Mouse (Mus musculus) frontal cortex, postnatal 36 days (tissue): Measurements from ENCODE around the gene Arhgef19.

Source experiments
- DNase-seq, 2 experiments: peaks; one replicate each; pipeline ENCODE4 v3.0.0; 2022; ENCODE audit warnings: low spot score in 2 of 2

Gene Arhgef19

GRCm38 (mm10) chr4:141284486-141284885, 45.2 kb downstream of the Arhgef19 start:
- DNase-seq, result no peak

DNA sequence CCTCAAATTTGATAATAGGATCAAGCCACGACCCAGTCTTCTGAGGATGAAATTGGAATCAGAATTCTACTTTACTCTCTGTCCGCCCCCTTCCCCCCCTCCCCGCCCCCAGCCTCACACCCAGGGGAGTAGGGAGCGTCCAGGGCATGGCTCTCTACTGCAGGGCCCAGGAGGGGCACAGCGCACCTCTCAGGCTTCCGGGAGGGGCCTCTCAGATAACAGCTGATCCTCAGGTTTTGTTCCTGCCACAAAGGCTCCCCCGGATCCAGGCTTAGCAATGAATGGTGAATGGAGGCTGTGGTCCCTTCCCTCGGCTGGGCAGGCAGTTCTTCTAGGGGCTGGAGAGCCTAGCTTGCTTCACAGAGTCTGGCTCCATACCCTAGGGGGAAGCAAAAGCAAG, 45.8 kb downstream of the Arhgef19 start:
- DNase-seq, result no peak

GRCm38 (mm10) chr4:141286860-141287517, 47.7 kb downstream of the Arhgef19 start:
- DNase-seq, result no peak

DNA sequence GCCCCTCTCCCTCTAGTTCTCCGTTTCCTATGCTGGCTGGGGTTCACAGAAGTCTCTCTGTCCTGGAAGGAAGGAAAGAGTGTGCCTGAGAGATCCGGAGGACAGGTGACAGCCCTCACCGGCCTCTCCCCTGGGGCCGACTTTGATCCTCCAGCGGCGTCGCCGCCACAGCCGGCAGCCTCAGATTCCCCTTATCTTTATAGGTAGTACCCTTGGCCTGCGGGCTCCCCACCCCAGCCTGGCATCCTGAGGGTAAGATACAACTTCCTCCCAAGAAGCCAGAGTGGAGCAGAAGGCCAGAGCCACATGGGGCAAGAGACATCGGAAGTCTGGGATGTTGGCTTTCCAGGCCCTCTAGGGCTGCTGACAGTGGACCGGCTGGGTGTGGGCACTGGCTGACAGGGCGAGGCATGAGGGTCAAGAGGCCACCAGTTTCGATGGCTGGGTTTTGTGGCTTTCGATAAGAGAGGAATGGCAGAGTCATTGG, 48.3 kb downstream of the Arhgef19 start:
- DNase-seq, result no peak

DNA sequence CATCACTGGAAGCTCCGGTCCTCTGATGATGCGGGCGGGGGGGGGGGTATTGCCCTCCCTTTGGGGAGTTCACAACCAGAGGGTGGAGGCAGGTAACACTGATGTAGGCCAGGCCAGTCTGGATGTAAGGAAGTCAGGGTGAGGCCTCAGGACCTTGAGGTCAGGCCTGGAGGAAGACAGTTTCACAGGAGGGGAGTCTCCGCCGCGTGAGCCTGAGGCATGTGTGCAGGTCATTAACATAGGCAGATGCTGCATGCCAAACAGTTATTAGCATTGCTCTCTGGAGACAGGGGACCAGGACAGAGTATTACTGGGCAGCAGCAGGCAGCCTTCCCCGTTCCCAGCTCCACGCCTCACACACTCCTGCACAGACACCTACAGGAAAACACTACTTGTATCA, 48.9 kb downstream of the Arhgef19 start:
- no peak for DNase-seq

DNA sequence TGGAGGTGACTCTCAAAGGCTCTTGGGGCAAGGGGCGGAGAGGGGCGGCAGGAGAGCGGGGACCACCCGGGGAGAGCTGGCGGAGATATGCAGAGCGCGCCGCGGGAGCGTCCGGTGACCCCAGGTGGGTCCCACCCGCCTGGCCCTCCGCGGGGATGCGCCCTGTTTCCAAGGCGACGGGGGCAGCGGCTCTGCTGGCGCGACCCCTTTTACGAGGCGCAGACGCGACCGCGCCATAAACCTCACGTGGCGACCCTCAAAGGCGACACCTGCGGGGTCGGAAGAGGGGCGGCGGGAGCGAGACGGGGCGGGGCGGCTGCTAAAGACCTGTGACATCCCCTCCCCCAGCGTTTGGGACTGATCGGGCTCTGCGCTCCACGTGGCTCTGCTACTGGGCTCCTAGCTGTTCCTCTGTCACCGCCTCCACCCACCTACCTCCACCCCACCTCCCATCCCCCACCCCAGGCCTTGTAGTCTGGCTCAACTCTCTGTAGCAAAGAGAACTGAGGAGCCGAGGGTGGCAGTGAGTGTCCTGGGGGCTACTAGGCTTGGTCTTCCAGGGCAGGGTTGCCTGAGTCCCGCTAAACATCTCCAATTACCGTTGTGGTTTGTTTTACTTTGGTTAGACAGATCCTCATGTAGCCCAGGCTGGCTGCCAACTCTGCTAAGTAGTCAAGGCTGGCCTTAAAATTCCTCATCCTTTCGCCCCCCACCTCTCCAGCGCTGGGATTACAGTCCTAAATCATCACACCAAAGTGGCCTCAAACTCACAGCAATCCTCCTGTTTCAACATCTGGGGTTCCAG, 52.5 kb downstream of the Arhgef19 start:
- no peak for DNase-seq

- no peak for DNase-seq
Measured at GRCm38 (mm10) chr4:141295774-141296186, 56.5 kb downstream of the Arhgef19 start.

DNA sequence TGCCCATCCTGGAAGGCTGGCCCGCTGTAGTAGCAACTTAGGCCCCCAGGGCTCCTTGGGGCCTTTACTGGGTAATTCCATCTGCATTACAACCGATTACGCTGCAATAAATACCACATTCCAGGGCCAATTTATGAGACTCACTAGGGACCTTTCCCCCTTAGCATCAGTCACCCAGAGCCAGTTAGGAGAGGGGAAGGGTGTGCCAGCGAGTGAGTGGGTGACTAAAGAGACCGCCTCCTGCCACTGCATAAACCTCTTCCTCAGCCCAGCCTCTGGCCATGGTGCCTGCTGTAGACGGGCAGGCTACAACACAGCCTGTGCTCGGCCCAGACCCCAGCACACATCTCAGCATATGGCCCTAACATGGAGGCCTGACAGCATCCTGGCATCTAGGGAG, 58.6 kb downstream of the Arhgef19 start:
- DNase-seq, result no peak

GRCm38 (mm10) chr4:141299356-141299755, 60.1 kb downstream of the Arhgef19 start:
- no peak for DNase-seq

DNA sequence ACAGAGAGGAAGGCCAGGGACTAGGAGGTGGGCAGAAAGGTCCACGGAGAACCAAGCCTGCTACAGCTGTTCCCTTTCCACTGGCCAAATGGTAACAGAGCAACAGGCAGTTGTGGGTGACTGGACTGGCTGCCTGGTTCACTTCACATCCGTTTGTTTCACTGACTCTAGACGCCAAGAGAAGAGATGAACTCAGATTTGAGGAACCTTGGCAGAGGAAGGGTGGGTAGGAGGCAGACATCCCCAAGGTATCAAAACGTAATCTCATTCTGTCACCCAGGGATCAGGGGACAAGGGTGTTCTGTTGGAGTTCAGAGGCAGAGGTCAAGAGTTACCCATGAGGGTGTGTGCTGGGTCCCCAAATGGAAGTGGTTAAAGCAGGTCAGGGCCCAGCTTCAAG, 60.9 kb downstream of the Arhgef19 start:
- DNase-seq, result no peak

DNA sequence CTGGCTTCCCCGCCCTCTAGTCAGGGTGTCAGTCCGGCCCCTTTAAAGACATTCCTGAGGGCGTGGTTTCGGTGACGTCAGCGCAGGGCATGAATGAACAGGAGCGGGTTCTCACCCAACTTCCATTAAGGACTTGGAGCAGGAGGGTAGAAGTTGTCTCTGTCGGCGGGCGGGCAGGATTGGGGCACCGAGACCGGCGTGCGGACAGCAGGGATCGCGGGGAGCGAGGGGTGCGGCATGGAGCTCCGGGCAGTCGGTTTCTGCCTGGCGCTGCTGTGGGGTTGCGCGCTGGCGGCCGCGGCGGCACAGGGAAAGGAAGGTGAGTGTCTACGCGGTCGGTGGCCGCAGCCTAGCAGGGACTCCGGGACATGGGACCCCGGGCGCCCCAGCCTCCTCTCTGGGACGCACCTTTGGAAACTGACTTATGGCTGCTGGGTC, 61.8 kb downstream of the Arhgef19 start, which contains the start of gene Epha2:
Gene Epha2, plus strand, starts transcription at position 125 of the 438 bp plus-strand sequence.
- peak; percentile 72 to 74 for DNase-seq

DNA sequence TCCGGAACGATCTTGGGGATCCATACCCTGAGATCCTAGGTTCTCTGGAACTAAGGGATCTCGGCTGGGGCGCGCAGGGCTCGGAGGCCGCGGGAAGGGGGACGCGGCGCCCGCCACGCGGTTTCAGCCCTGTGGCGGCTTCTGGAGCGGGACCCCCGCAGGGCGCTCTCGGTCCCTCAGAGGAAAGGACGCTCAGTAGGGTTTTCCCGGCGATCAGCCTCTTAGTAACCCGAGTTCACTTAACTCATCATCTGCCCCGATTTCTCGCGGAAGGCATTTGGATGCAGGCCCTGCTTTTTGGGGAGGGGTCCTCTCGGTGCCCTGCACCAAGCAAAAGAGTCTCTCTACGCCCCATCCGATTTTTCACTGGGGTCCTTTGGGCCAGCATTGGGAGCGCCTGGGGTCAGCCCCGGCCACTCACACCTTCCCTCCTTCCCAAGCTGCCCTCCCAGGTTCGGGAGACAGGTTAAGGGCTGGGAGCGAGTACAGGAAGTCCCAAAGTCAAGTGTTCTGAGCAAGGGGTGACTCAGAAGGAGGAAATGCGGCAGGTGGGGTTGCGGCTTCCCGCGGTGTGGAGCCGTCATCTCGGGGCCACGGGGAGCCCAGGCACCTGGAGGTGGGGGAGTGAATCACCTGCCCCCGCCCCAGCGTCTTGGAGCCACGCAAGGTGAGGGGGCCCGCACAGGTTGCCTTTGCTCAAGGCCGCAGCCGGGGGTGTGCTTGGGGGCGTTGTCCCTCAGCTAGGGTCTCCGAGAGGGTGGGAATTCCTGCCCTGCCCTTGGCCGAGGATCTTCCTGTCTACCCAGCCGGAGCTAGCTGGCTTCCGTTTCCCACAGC, 62.5 kb downstream of the Arhgef19 start:
- no peak for DNase-seq

DNA sequence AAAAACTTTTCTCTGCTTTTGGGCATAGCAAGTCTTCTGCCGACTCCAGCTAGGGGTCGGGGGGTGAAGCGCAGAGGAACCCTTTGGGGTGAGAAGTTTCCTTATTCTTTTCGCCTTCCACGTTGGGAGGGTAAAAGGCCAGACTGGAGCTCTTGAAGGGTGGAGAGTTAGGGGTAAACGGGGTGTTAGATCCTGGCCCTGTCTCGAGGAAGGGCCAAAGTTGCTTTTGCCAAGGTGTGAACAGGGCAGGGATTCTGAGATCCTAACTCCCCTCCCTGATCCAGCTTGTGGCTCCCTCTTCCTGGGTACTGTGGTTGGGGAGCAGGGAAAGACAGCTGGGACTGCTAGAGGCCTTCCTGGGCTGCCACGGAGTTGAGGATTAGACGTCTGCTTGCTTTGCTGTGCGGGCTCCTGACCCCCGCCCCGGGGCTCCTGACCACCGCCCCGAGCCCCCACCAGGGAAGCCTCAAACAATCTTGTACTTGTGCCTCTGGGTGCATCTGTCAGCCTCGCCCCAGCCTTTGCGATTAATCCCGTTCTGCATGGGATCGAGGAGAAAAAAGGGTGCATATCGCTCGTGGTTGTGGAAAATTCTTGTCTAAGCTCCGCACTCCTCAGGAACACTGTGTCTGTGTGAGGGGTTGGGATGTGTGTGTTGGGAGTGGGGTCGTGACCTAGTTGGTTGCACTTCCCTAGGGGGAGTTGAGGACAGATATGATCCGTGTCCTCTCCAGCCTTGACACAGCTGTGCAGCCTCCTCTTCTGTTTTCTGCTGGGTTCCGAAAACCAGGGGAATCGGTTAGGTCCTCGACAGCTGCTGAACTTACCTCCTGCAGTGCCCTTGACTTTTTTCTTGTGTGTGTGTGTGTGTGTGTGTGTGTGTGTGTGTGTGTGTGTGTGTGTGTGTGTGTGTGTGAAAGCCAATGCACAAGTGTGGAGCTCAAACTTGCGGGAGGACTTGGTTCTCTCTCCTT, 63.4 kb downstream of the Arhgef19 start:
- DNase-seq, result no peak

GRCm38 (mm10) chr4:141303402-141304222, 64.3 kb downstream of the Arhgef19 start:
- no peak for DNase-seq

- DNase-seq, result no peak
Measured at GRCm38 (mm10) chr4:141304223-141304611, 64.9 kb downstream of the Arhgef19 start.

- no peak for DNase-seq
Measured at GRCm38 (mm10) chr4:141306057-141306456, 66.8 kb downstream of the Arhgef19 start.
